Mouse (Mus musculus) forebrain, embryonic 11.5 days (tissue): ENCODE results near the gene Gpr18. TPM values are rescaled to one million over a fixed set of nuclear protein-coding genes. Genes with fewer than 3 reads are reported as not detected.

Source experiments
- ATAC-seq: fragments of 200-750 bp; cut with Nextera tagmentation; replicated peaks from 2 replicates; pipeline ENCODE4 v1.8.0; 2017; ENCODE audit warnings: moderate TSS enrichment; ENCODE audit not compliant: low FRiP score
- DNase-seq: peaks from one replicate; pipeline ENCODE4 v3.0.0-alpha.2; 2017; ENCODE audit warnings: low spot score
- H3K27ac ChIP-seq: fragments of 300-500 bp; sonication (generic); 2 replicates; pipeline ENCODE4 v1.5.1; 2014; ENCODE audit warnings: low read depth, low read length
- H3K27me3 ChIP-seq: fragments of 300-500 bp; sonication (generic); 2 replicates; pipeline ENCODE4 v1.6.1; 2014; ENCODE audit warnings: mild to moderate bottlenecking, low read length, mixed read lengths; ENCODE audit not compliant: control insufficient read depth, insufficient read depth
- H3K36me3 ChIP-seq: fragments of 300-500 bp; sonication (generic); 2 replicates; pipeline ENCODE4 v1.6.1; 2014; ENCODE audit warnings: mild to moderate bottlenecking, low read length, moderate library complexity, mixed read lengths; ENCODE audit not compliant: control insufficient read depth, insufficient read depth
- H3K4me1 ChIP-seq: fragments of 300-500 bp; sonication (generic); replicated peaks from 2 replicates; pipeline ENCODE4 v1.6.1; 2014; ENCODE audit warnings: low read length, mixed read lengths; ENCODE audit not compliant: control insufficient read depth, insufficient read depth
- H3K4me2 ChIP-seq: fragments of 300-500 bp; sonication (generic); 2 replicates; pipeline ENCODE4 v1.6.1; 2014; ENCODE audit warnings: low read depth, mild to moderate bottlenecking, low read length, moderate library complexity, mixed read lengths; ENCODE audit not compliant: severe bottlenecking
- H3K4me3 ChIP-seq: fragments of 300-500 bp; sonication (generic); 2 replicates; pipeline ENCODE4 v1.5.1; 2014; ENCODE audit warnings: low read depth, low read length
- H3K9ac ChIP-seq: fragments of 300-500 bp; sonication (generic); 2 replicates; pipeline ENCODE4 v1.6.1; 2014; ENCODE audit warnings: low read length
- H3K9me3 ChIP-seq: fragments of 300-500 bp; sonication (generic); 2 replicates; pipeline ENCODE4 v1.6.1; 2016; ENCODE audit warnings: low read length, mixed read lengths; ENCODE audit not compliant: control insufficient read depth
- WGBS: fragments of 180-500 bp; shearing (Covaris S2); extraction: QIAGEN DNeasy Blood & Tissue Kit; methylation state at CpG from one replicate; pipeline ENCODE4 v1.1.7; 2014; 5-methylcytosine and 5-hydroxymethylcytosine counted together
- polyA plus RNA-seq: library from polyadenylated mRNA; unstranded; fragments of >200 nt; fragmentation: Nextera tagmentation; extraction: Ambion mirVana; gene quantifications from 2 replicates; pipeline ENCODE4 v1.2.1, GENCODE M21; 2014

The Gpr18 gene
- polyA plus RNA-seq, 1 experiment from 2014 or later, result 0.49 TPM

DNA sequence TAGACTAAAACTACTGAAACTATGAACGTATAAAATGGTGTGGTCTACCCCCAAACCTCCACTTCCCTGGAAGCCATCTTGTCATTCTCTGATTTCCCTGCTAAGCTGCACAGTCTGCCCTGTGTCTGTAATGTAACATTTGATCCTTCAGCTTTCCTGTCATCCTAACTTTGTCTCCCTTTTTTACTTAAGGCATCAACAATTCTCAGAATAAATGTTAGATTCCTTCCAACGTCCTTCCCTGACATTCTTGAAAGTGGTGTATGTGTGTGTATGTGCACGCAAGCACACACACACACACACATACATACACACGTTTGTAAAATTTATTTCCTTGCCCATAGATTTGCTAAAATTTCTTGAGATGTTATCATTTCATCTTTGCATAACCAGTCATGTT is 44.5 kb upstream of the Gpr18 start:
- no peaks in the 10 kb centered on the region for H3K27me3 ChIP-seq
- no peak overlapping the region for H3K4me3 ChIP-seq
- no peak overlapping the region for H3K9ac ChIP-seq
- H3K4me1 ChIP-seq, result no peaks in the 10 kb centered on the region
- H3K9me3 ChIP-seq, result no peaks in the 10 kb centered on the region
- 90% methylated on average over 4 of the region's 4 CpGs for WGBS
- no peak overlapping the region for H3K27ac ChIP-seq
- H3K4me2 ChIP-seq, result no peak overlapping the region
- no peak for ATAC-seq
- H3K36me3 ChIP-seq, result no peaks in the 10 kb centered on the region
- DNase-seq, result no peak

DNA sequence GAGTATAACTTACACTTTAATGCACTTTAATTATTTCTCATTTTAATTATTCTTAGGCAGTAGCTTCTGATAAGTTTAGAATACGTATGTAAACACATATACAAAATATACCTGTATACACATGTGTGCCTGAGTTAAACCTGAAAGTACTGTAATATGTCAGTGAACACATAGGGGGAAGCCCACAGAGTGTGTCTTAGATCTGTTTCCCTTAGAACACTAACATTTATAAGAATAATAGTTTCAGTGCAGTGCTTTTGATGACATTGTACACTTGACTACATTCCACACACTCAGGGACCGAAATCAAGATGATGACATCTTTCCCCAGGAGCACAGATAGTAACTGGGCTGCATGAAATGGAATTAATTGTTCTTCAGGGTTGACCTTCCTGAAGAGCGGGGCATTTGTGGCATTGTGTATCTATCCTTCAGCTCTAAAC is 44.0 kb upstream of the Gpr18 start:
- no peaks in the 10 kb centered on the region for H3K9me3 ChIP-seq
- no peaks in the 10 kb centered on the region for H3K36me3 ChIP-seq
- 91% methylated on average over 3 of the region's 3 CpGs for WGBS
- DNase-seq (no peak), ATAC-seq (no peak)
- H3K4me3 ChIP-seq, result no peak overlapping the region
- no peaks in the 10 kb centered on the region for H3K4me1 ChIP-seq
- no peak overlapping the region for H3K27ac ChIP-seq
- no peak overlapping the region for H3K9ac ChIP-seq
- H3K4me2 ChIP-seq, result no peak overlapping the region
- no peaks in the 10 kb centered on the region for H3K27me3 ChIP-seq

DNA sequence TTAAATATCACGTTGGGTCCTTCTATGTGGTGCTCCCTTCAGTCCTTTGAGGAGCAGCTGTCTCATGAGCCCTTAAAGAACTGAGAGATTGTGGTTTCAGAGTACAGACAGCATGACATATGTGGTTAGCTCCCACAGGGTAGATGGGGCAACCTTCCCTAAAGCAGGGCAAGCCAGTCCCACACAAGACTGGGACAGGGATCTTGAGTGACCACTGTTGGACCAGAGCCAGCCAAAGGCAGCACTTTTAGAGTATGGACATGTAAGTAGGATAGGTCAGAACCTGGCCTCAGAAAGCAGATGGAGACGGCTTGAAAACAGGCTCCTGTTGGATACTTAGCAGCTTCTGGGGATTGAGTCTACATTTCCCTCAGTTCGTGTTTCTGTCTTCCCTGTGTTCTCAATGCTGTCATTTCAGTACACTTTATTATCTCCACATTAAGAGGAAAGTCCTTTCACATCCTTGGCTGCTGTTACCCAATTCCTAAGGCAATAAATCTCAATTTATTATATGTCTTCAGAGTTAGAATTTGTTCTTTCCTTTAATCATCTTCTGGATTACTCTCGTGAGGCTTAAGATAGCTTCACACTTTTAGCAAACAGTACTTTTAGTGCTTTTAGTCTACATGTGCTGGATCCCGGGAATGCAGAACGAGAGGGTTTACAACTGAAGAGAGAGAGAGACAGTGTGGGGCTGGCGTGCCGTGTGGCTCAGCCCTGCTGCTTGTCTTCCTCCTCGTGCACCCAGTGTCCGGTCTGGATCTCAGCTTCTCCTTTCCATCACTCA is 43.4 kb upstream of the Gpr18 start:
- H3K4me3 ChIP-seq, result no peak overlapping the region
- no peak overlapping the region for H3K9ac ChIP-seq
- no peaks in the 10 kb centered on the region for H3K4me1 ChIP-seq
- ATAC-seq (no peak), DNase-seq (no peak)
- H3K9me3 ChIP-seq, result no peaks in the 10 kb centered on the region
- H3K36me3 ChIP-seq, result no peaks in the 10 kb centered on the region
- H3K4me2 ChIP-seq, result no peak overlapping the region
- H3K27ac ChIP-seq, result no peak overlapping the region
- 87% methylated on average over 10 of the region's 10 CpGs for WGBS
- no peaks in the 10 kb centered on the region for H3K27me3 ChIP-seq

- no peak overlapping the region for H3K9ac ChIP-seq
- 93% methylated on average over 3 of the region's 3 CpGs for WGBS
- H3K36me3 ChIP-seq, result no peaks in the 10 kb centered on the region
- H3K4me3 ChIP-seq, result no peak overlapping the region
- no peak overlapping the region for H3K4me2 ChIP-seq
- no peaks in the 10 kb centered on the region for H3K9me3 ChIP-seq
- no peaks in the 10 kb centered on the region for H3K27me3 ChIP-seq
- ATAC-seq (no peak), DNase-seq (no peak)
- H3K4me1 ChIP-seq, result no peaks in the 10 kb centered on the region
- no peak overlapping the region for H3K27ac ChIP-seq
Observed at GRCm38 (mm10) chr14:121958041-121958750, 42.6 kb upstream of the Gpr18 start.

- no peak overlapping the region for H3K27ac ChIP-seq
- no peaks in the 10 kb centered on the region for H3K9me3 ChIP-seq
- ATAC-seq (no peak), DNase-seq (no peak)
- H3K4me2 ChIP-seq, result no peak overlapping the region
- no peaks in the 10 kb centered on the region for H3K4me1 ChIP-seq
- no peaks in the 10 kb centered on the region for H3K27me3 ChIP-seq
- 94% methylated on average over 10 of the region's 10 CpGs for WGBS
- H3K36me3 ChIP-seq, result no peaks in the 10 kb centered on the region
- H3K9ac ChIP-seq, result no peak overlapping the region
- no peak overlapping the region for H3K4me3 ChIP-seq
Observed at GRCm38 (mm10) chr14:121957176-121957871, 41.7 kb upstream of the Gpr18 start.

DNA sequence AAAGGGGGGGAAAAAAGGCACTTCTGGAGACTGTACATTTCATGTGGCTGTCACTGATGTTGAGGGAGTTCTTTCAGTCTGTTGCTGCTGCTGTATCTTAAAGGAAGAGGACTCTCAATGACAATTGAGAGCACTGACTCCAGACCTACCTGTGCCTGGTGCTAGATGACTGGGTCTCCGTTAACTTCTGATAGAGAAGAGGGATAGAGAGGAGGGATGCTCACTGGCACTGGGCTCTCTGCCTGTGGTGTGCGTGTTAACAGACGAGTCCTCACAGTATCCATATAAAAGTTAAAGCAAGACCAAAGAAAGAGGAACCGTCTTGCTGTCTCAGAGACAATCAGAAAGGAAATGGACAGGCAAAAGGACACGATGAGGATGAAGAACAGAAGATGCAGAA is 40.7 kb upstream of the Gpr18 start:
- no peak overlapping the region for H3K9ac ChIP-seq
- ATAC-seq (no peak), DNase-seq (no peak)
- no peaks in the 10 kb centered on the region for H3K9me3 ChIP-seq
- H3K4me1 ChIP-seq, result no peaks in the 10 kb centered on the region
- WGBS, result 90% methylated on average over 5 of the region's 5 CpGs
- no peak overlapping the region for H3K4me3 ChIP-seq
- no peak overlapping the region for H3K4me2 ChIP-seq
- no peaks in the 10 kb centered on the region for H3K36me3 ChIP-seq
- H3K27me3 ChIP-seq, result no peaks in the 10 kb centered on the region
- no peak overlapping the region for H3K27ac ChIP-seq

- no peaks in the 10 kb centered on the region for H3K9me3 ChIP-seq
- no peak overlapping the region for H3K4me3 ChIP-seq
- no peak overlapping the region for H3K27ac ChIP-seq
- H3K9ac ChIP-seq, result no peak overlapping the region
- WGBS, result 91% methylated on average over 5 of the region's 5 CpGs
- H3K36me3 ChIP-seq, result no peaks in the 10 kb centered on the region
- no peaks in the 10 kb centered on the region for H3K4me1 ChIP-seq
- ATAC-seq (no peak), DNase-seq (no peak)
- H3K27me3 ChIP-seq, result no peaks in the 10 kb centered on the region
- no peak overlapping the region for H3K4me2 ChIP-seq
Observed at GRCm38 (mm10) chr14:121955176-121955795, 39.7 kb upstream of the Gpr18 start.

GRCm38 (mm10) chr14:121954608-121955007 is 39.0 kb upstream of the Gpr18 start:
- no peak overlapping the region for H3K27ac ChIP-seq
- H3K4me2 ChIP-seq, result no peak overlapping the region
- H3K9me3 ChIP-seq, result no peaks in the 10 kb centered on the region
- no peaks in the 10 kb centered on the region for H3K4me1 ChIP-seq
- H3K9ac ChIP-seq, result no peak overlapping the region
- H3K27me3 ChIP-seq, result no peaks in the 10 kb centered on the region
- no peaks in the 10 kb centered on the region for H3K36me3 ChIP-seq
- no peak for DNase-seq
- WGBS, result 96% methylated on average over 12 of the region's 12 CpGs
- no peak for ATAC-seq
- H3K4me3 ChIP-seq, result no peak overlapping the region
